7 mouse cellular contexts compared by ENCODE assay signal in genomic region chr6:49215748-49216585, GRCm38 (mm10). TPM values are rescaled to one million over a fixed set of nuclear protein-coding genes. Genes with fewer than 3 reads are reported as not detected.
DNase-seq lines count a peak whose midpoint lies in the region; ATAC-seq and TF ChIP-seq lines count a peak whose summit lies in the region.

No protein-coding gene starts in this region.

- TF ChIP-seq POLR2A in testis, adult 2 months (IDR thresholded peaks at IDR 0.05; ENCODE audit: control insufficient read depth, low read depth, low read length): no peak

- H3K27me3 ChIP-seq in testis, adult 2 months (ENCODE audit: control insufficient read depth, insufficient read depth, low read length): no peaks in the 10 kb centered on the region
- H3K27me3 ChIP-seq in forebrain, embryonic 12.5 days: no peaks in the 10 kb centered on the region
- no peaks in the 10 kb centered on the region for H3K27me3 ChIP-seq in limb, embryonic 12.5 days
- H3K27me3 ChIP-seq in stomach, postnatal 0 days (ENCODE audit: control insufficient read depth, insufficient read depth, low read length): no peaks in the 10 kb centered on the region; the same call in 1 of the 2 replicates

- TF ChIP-seq EP300 in stomach, postnatal 0 days (optimal IDR thresholded peaks at IDR 0.05): no peak

- TF ChIP-seq CTCF in testis, adult 2 months (IDR thresholded peaks at IDR 0.05; ENCODE audit: control insufficient read depth, insufficient read depth, insufficient replicate concordance, low read depth, low read length): no peak
- no peak for TF ChIP-seq CTCF in stomach, postnatal 0 days (IDR thresholded peaks at IDR 0.05; ENCODE audit: low read depth)

- peak overlapping the region; percentile 86 for H3K4me3 ChIP-seq in testis, adult 2 months (ENCODE audit: control insufficient read depth, low read depth, low read length)
- H3K4me3 ChIP-seq in forebrain, embryonic 12.5 days (replicated peaks): peak overlapping the region; percentile 88
- H3K4me3 ChIP-seq in limb, embryonic 12.5 days (replicated peaks): peak overlapping the region; percentile 98
- peak overlapping the region; percentile 84 for H3K4me3 ChIP-seq in stomach, postnatal 0 days (ENCODE audit: low read depth, low read length)

- peak overlapping the region; percentile 93 for H3K4me2 ChIP-seq in forebrain, embryonic 12.5 days
- peak overlapping the region; percentile 91 for H3K4me2 ChIP-seq in limb, embryonic 12.5 days
- H3K4me2 ChIP-seq in stomach, postnatal 0 days (replicated peaks; ENCODE audit: low read depth): peak overlapping the region; percentile 93

- H3K9ac ChIP-seq in forebrain, embryonic 12.5 days: peak overlapping the region; percentile 96
- peak overlapping the region; percentile 98 for H3K9ac ChIP-seq in limb, embryonic 12.5 days (replicated peaks)
- H3K9ac ChIP-seq in stomach, postnatal 0 days (ENCODE audit: low read length): peak overlapping the region; percentile 92

- H3K27ac ChIP-seq in testis, adult 2 months (ENCODE audit: control insufficient read depth, insufficient read depth, low read depth, low read length): peak overlapping the region; percentile 85
- peak overlapping the region; percentile 99 for H3K27ac ChIP-seq in forebrain, embryonic 12.5 days
- H3K27ac ChIP-seq in limb, embryonic 12.5 days: peak overlapping the region; percentile 99
- H3K27ac ChIP-seq in stomach, postnatal 0 days (replicated peaks): peak overlapping the region; percentile 92

- peaks cover 15% of the 10 kb centered on the region for H3K4me1 ChIP-seq in testis, adult 2 months (ENCODE audit: control insufficient read depth, insufficient read depth, low read length)
- H3K4me1 ChIP-seq in forebrain, embryonic 12.5 days: peaks cover 24% of the 10 kb centered on the region
- H3K4me1 ChIP-seq in limb, embryonic 12.5 days (replicated peaks): peaks cover 26% of the 10 kb centered on the region
- H3K4me1 ChIP-seq in stomach, postnatal 0 days (replicated peaks; ENCODE audit: control insufficient read depth, insufficient read depth): no peaks in the 10 kb centered on the region; the same call in 1 of the 2 replicates

- ATAC-seq in forebrain, embryonic 12.5 days (ENCODE audit: low FRiP score): peak; percentile 22
- peak; percentile 7 for ATAC-seq in limb, embryonic 12.5 days (ENCODE audit: insufficient number of reproducible peaks, insufficient read depth, low FRiP score, low TSS enrichment, low read depth)
- ATAC-seq in stomach, postnatal 0 days (ENCODE audit: low FRiP score, low TSS enrichment): peak; percentile 4; the same call in 1 of the 2 replicates
- no peak for ATAC-seq in erythroid progenitor cell, adult 5-6 weeks (replicated peaks; ENCODE audit: low FRiP score, poor library complexity, severe bottlenecking)

- no peaks in the 10 kb centered on the region for H3K36me3 ChIP-seq in testis, adult 2 months (ENCODE audit: control insufficient read depth, insufficient read depth, low read length)
- H3K36me3 ChIP-seq in forebrain, embryonic 12.5 days (replicated peaks): no peaks in the 10 kb centered on the region
- no peaks in the 10 kb centered on the region for H3K36me3 ChIP-seq in limb, embryonic 12.5 days
- H3K36me3 ChIP-seq in stomach, postnatal 0 days (ENCODE audit: control insufficient read depth, insufficient read depth, low read length): no peaks in the 10 kb centered on the region

- no peaks in the 10 kb centered on the region for H3K9me3 ChIP-seq in forebrain, embryonic 12.5 days
- no peaks in the 10 kb centered on the region for H3K9me3 ChIP-seq in limb, embryonic 12.5 days
- no peaks in the 10 kb centered on the region for H3K9me3 ChIP-seq in stomach, postnatal 0 days (ENCODE audit: control insufficient read depth, low read length)

- DNase-seq in testis, postnatal 10 days (ENCODE audit: low spot score): no peak
- DNase-seq in stomach, postnatal 0 days (ENCODE audit: low spot score): no peak
- no peak for DNase-seq in layer of hippocampus, adult 8-10 months (ENCODE audit: low spot score in 2 of 2)

- under 1% methylated on average over 14 of the region's 14 CpGs for WGBS in forebrain, embryonic 12.5 days
- WGBS in limb, embryonic 12.5 days: 2% methylated on average over 14 of the region's 14 CpGs
- WGBS in stomach, postnatal 0 days: 8% methylated on average over 14 of the region's 14 CpGs

RNA-seq across cellular contexts. Expression of gene Igf2bp3, which starts 1.2 kb away (rescaled TPM):
- polyA plus RNA-seq in testis, adult 2 months (2012; rRNA removed): 68.9 and 76.0 TPM in 2 replicates
- 98.9 and 107 TPM in 2 replicates for polyA plus RNA-seq in forebrain, embryonic 12.5 days (2016; fragmentation: Nextera tagmentation; extraction: Ambion mirVana)
- 114 and 122 TPM in 2 replicates for polyA plus RNA-seq in limb, embryonic 12.5 days (2016; fragmentation: Nextera tagmentation; extraction: Ambion mirVana)
- polyA plus RNA-seq in stomach, postnatal 0 days (2015; fragmentation: Nextera tagmentation; extraction: Ambion mirVana): 40.7 and 43.6 TPM in 2 replicates
- not detected in 2 replicates for total RNA-seq in erythroid progenitor cell, adult 5-6 weeks (2015; ENCODE audit: low replicate concordance)
- not detected in 2 replicates for total RNA-seq in erythroid progenitor cell, adult 5-6 weeks (2017; ENCODE audit: low replicate concordance)
- not detected for total RNA-seq in layer of hippocampus, adult 8-10 months (2022)

RNA-seq across cellular contexts. Expression of gene Tra2a, which starts 47.9 kb away (rescaled TPM):
- 36.2 and 45.4 TPM in 2 replicates for polyA plus RNA-seq in testis, adult 2 months (2012; rRNA removed)
- 164 and 168 TPM in 2 replicates for polyA plus RNA-seq in forebrain, embryonic 12.5 days (2016; fragmentation: Nextera tagmentation; extraction: Ambion mirVana)
- 151 and 169 TPM in 2 replicates for polyA plus RNA-seq in limb, embryonic 12.5 days (2016; fragmentation: Nextera tagmentation; extraction: Ambion mirVana)
- 34.6 and 35.4 TPM in 2 replicates for polyA plus RNA-seq in stomach, postnatal 0 days (2015; fragmentation: Nextera tagmentation; extraction: Ambion mirVana)
- 176 and 196 TPM in 2 replicates for total RNA-seq in erythroid progenitor cell, adult 5-6 weeks (2015; ENCODE audit: low replicate concordance)
- 116 and 133 TPM in 2 replicates for total RNA-seq in erythroid progenitor cell, adult 5-6 weeks (2017; ENCODE audit: low replicate concordance)
- 100 to 1,000 TPM in 1 of 4 experiments, 10 to 100 TPM in 3; 54.1 to 108 (median 82.0) TPM for total RNA-seq in layer of hippocampus, adult 8-10 months (2022)
